Comparison of ENCODE assay signal across 8 mouse cellular contexts in the genomic region with DNA sequence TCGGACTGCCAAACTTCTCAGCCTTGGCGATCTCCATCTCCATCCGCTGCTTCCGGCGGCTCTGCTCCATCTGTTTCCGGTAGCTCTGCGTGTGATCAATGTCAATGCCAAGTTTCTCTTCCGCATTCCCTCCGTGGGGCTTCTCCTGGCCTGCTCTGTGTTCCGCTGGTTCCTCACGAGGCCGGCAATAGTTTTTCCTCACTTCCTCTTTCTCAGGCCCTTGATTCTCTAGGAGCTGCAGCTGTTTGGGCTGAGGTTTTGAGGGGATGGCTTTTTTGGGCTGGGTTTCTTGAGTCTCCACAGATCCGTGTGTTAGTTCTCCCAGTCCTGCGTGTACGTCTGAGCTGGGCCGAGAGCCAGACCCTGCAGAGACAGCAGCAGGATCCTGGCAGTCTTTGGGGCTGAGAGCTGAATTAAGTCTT. TPM values are rescaled to one million over a fixed set of nuclear protein-coding genes. Genes with fewer than 3 reads are reported as not detected.
A peak's percentile ranks its signal among the peaks of the same experiment; 100 is the strongest.
DNase-seq lines count a peak whose midpoint lies in the region; ATAC-seq and TF ChIP-seq lines count a peak whose summit lies in the region.

No protein-coding gene starts in this region.

- H3K36me3 ChIP-seq in kidney, embryonic 15.5 days = peaks cover 99% of the 10 kb centered on the region
- H3K36me3 ChIP-seq in intestine, embryonic 14.5 days (ENCODE audit: control insufficient read depth, insufficient read depth, low read length) = peaks cover 97% of the 10 kb centered on the region
- H3K36me3 ChIP-seq in lung, postnatal 0 days (ENCODE audit: insufficient read depth, low read length) = peaks cover 65% of the 10 kb centered on the region
- peaks cover 58% of the 10 kb centered on the region for H3K36me3 ChIP-seq in spleen, adult 2 months (ENCODE audit: control insufficient read depth, insufficient read depth, low read length)

- DNase-seq in kidney, adult 8-10 months = peak; percentile 27 to 32
- peak; percentile 82 for DNase-seq in brain, embryonic 14.5 days (ENCODE audit: low read depth)
- DNase-seq in intestine, embryonic 14.5 days (ENCODE audit: low spot score) = no peak
- DNase-seq in lung, postnatal 0 days (ENCODE audit: low spot score) = peak; percentile 81
- peak; percentile 66 to 86 for DNase-seq in spleen, adult 2 months (ENCODE audit: low read depth in 1 of 2, low spot score in 2 of 2)
- DNase-seq in thymus, postnatal 4 days = no peak

- ATAC-seq in kidney, embryonic 15.5 days (replicated peaks; ENCODE audit: low FRiP score) = no peak
- ATAC-seq in frontal cortex, adult (ENCODE audit: low TSS enrichment) = peak; percentile 79
- ATAC-seq in intestine, embryonic 14.5 days (replicated peaks; ENCODE audit: low FRiP score, low TSS enrichment, low read depth) = peak; percentile 65; the same call in 1 of the 2 replicates
- ATAC-seq in lung, postnatal 0 days = peak; percentile 63

- H3K4me3 ChIP-seq in kidney, embryonic 15.5 days (replicated peaks) = no peak overlapping the region
- H3K4me3 ChIP-seq in intestine, embryonic 14.5 days (ENCODE audit: low read depth, low read length) = no peak overlapping the region
- no peak overlapping the region for H3K4me3 ChIP-seq in lung, postnatal 0 days (ENCODE audit: low read depth, low read length)
- H3K4me3 ChIP-seq in spleen, adult 2 months (ENCODE audit: extremely low read depth, insufficient read depth, insufficient read length) = peak overlapping the region; percentile 11; the same call in 1 of the 2 replicates

- no peak overlapping the region for H3K27ac ChIP-seq in kidney, embryonic 15.5 days
- peak overlapping the region; percentile 85 for H3K27ac ChIP-seq in intestine, embryonic 14.5 days (ENCODE audit: low read depth)
- H3K27ac ChIP-seq in lung, postnatal 0 days (ENCODE audit: low read length) = peak overlapping the region; percentile 45; the same call in 1 of the 2 replicates
- peak overlapping the region; percentile 52 for H3K27ac ChIP-seq in spleen, adult 2 months (ENCODE audit: insufficient read depth, low read length)

- no peak overlapping the region for H3K9ac ChIP-seq in kidney, embryonic 15.5 days
- no peak overlapping the region for H3K9ac ChIP-seq in intestine, embryonic 14.5 days (ENCODE audit: low read length)
- H3K9ac ChIP-seq in lung, postnatal 0 days (replicated peaks; ENCODE audit: low read depth) = no peak overlapping the region

- H3K4me2 ChIP-seq in kidney, embryonic 15.5 days = no peak overlapping the region
- H3K4me2 ChIP-seq in intestine, embryonic 14.5 days (ENCODE audit: low read length) = no peak overlapping the region
- no peak overlapping the region for H3K4me2 ChIP-seq in lung, postnatal 0 days (replicated peaks; ENCODE audit: low read depth, low read length)

- H3K9me3 ChIP-seq in kidney, embryonic 15.5 days (replicated peaks) = no peaks in the 10 kb centered on the region
- no peaks in the 10 kb centered on the region for H3K9me3 ChIP-seq in intestine, embryonic 14.5 days (ENCODE audit: control insufficient read depth, low read length)
- H3K9me3 ChIP-seq in lung, postnatal 0 days (ENCODE audit: low read length) = no peaks in the 10 kb centered on the region

- no peaks in the 10 kb centered on the region for H3K27me3 ChIP-seq in kidney, embryonic 15.5 days
- no peaks in the 10 kb centered on the region for H3K27me3 ChIP-seq in intestine, embryonic 14.5 days (replicated peaks; ENCODE audit: control insufficient read depth, insufficient read depth, low read length)
- no peaks in the 10 kb centered on the region for H3K27me3 ChIP-seq in lung, postnatal 0 days (replicated peaks; ENCODE audit: insufficient read depth, low read length)
- H3K27me3 ChIP-seq in spleen, adult 2 months (ENCODE audit: control insufficient read depth, insufficient read depth, low read length) = no peaks in the 10 kb centered on the region

- no peak for TF ChIP-seq POLR2A in brain, embryonic 14.5 days (IDR thresholded peaks at IDR 0.05; ENCODE audit: borderline replicate concordance, extremely low read depth, insufficient read depth, insufficient read length, poor library complexity, severe bottlenecking)
- TF ChIP-seq POLR2A in spleen, adult 2 months (IDR thresholded peaks at IDR 0.05; ENCODE audit: low read depth, low read length) = no peak

- no peak for TF ChIP-seq CTCF in brain, embryonic 14.5 days (IDR thresholded peaks at IDR 0.05; ENCODE audit: borderline replicate concordance, extremely low read depth, insufficient read depth, insufficient read length)
- no peak for TF ChIP-seq CTCF in lung, postnatal 0 days (IDR thresholded peaks at IDR 0.05)
- TF ChIP-seq CTCF in spleen, adult 2 months (IDR thresholded peaks at IDR 0.05; ENCODE audit: extremely low read depth, insufficient read depth, insufficient read length, insufficient replicate concordance) = no peak

- H3K4me1 ChIP-seq in kidney, embryonic 15.5 days = peaks cover 10% of the 10 kb centered on the region; the same call in 1 of the 2 replicates
- no peaks in the 10 kb centered on the region; the same call in 1 of the 2 replicates for H3K4me1 ChIP-seq in intestine, embryonic 14.5 days (replicated peaks; ENCODE audit: control insufficient read depth, insufficient read depth, low read length)
- no peaks in the 10 kb centered on the region for H3K4me1 ChIP-seq in lung, postnatal 0 days (ENCODE audit: insufficient read depth, low read depth, low read length)
- H3K4me1 ChIP-seq in spleen, adult 2 months (ENCODE audit: control insufficient read depth, insufficient read depth, insufficient read length) = peaks cover 3% of the 10 kb centered on the region

- TF ChIP-seq EP300 in lung, postnatal 0 days (IDR thresholded peaks at IDR 0.05) = no peak

- WGBS in kidney, embryonic 15.5 days = 91% methylated on average over 16 of the region's 16 CpGs
- WGBS in intestine, embryonic 14.5 days = 65% methylated on average over 16 of the region's 16 CpGs
- 60% methylated on average over 16 of the region's 16 CpGs for WGBS in lung, postnatal 0 days
- WGBS in spleen, adult 2 months = 18% methylated on average over 16 of the region's 16 CpGs

RNA-seq across cellular contexts. Expression of gene Zbtb17, which starts 33.2 kb away (rescaled TPM):
- 39.8 and 40.4 TPM in 2 replicates for polyA plus RNA-seq in kidney, embryonic 15.5 days (2015; fragmentation: Nextera tagmentation; extraction: Ambion mirVana)
- 69.2 and 85.4 TPM in 2 replicates for polyA plus RNA-seq in brain, embryonic 14.5 days (2012; rRNA removed)
- 29.9 and 30.9 TPM in 2 replicates for polyA plus RNA-seq in intestine, embryonic 14.5 days (2014; fragmentation: Nextera tagmentation; extraction: Ambion mirVana)
- polyA plus RNA-seq in lung, postnatal 0 days (2015; fragmentation: Nextera tagmentation; extraction: Ambion mirVana) = 14.1 and 14.3 TPM in 2 replicates
- polyA plus RNA-seq in spleen, adult 2 months (2012; rRNA removed) = 35.0 and 45.2 TPM in 2 replicates

RNA-seq across cellular contexts. Expression of gene Srarp, which starts 41.8 kb away (rescaled TPM):
- not detected in 2 replicates for polyA plus RNA-seq in kidney, embryonic 15.5 days (2015; fragmentation: Nextera tagmentation; extraction: Ambion mirVana)
- 0.69 and 0.93 TPM in 2 replicates for polyA plus RNA-seq in brain, embryonic 14.5 days (2012; rRNA removed)
- polyA plus RNA-seq in intestine, embryonic 14.5 days (2014; fragmentation: Nextera tagmentation; extraction: Ambion mirVana) = 0.20 TPM in 1 of 2 replicates, not detected in the other
- polyA plus RNA-seq in lung, postnatal 0 days (2015; fragmentation: Nextera tagmentation; extraction: Ambion mirVana) = not detected in 2 replicates
- polyA plus RNA-seq in spleen, adult 2 months (2012; rRNA removed) = not detected in 2 replicates

RNA-seq across cellular contexts. Expression of gene Hspb7, which starts 57.1 kb away (rescaled TPM):
- polyA plus RNA-seq in kidney, embryonic 15.5 days (2015; fragmentation: Nextera tagmentation; extraction: Ambion mirVana) = 1.0 and 1.1 TPM in 2 replicates
- 0.10 TPM in 1 of 2 replicates, not detected in the other for polyA plus RNA-seq in brain, embryonic 14.5 days (2012; rRNA removed)
- 3.5 and 3.8 TPM in 2 replicates for polyA plus RNA-seq in intestine, embryonic 14.5 days (2014; fragmentation: Nextera tagmentation; extraction: Ambion mirVana)
- 1.9 and 2.3 TPM in 2 replicates for polyA plus RNA-seq in lung, postnatal 0 days (2015; fragmentation: Nextera tagmentation; extraction: Ambion mirVana)
- polyA plus RNA-seq in spleen, adult 2 months (2012; rRNA removed) = 2.4 and 2.5 TPM in 2 replicates

Comparison
In these comparisons a context has a peak if more than half of its experiments do, and no peak if none do; other contexts are left out.
1. DNase-seq: peak in kidney, adult 8-10 months (2 of 2), brain, embryonic 14.5 days (single experiment), lung, postnatal 0 days (single experiment) and spleen, adult 2 months (2 of 2); none in intestine, embryonic 14.5 days (single experiment) and thymus, postnatal 4 days (single experiment).